Mouse (Mus musculus) lung, postnatal 0 days (tissue): ENCODE measurements around the gene Ccnd1. TPM values are rescaled to one million over a fixed set of nuclear protein-coding genes. Genes with fewer than 3 reads are reported as not detected.

ENCODE experiments used
- ATAC-seq: fragments of 200-750 bp; cut with Nextera tagmentation; 2 replicates; pipeline ENCODE4 v1.8.0; 2017; ENCODE audit warnings: moderate library complexity
- DNase-seq: peaks from one replicate; pipeline ENCODE4 v3.0.0-alpha.2; 2016; ENCODE audit warnings: low spot score
- H3K27ac ChIP-seq: fragments of 300-500 bp; sonication (generic); 2 replicates; pipeline ENCODE4 v1.5.1; 2014; ENCODE audit warnings: antibody characterized with exemption, mild to moderate bottlenecking, low read length, mixed read lengths
- H3K27me3 ChIP-seq: fragments of 300-500 bp; sonication (generic); replicated peaks from 2 replicates; pipeline ENCODE4 v1.6.1; 2014; ENCODE audit warnings: low read length, mixed read lengths; ENCODE audit not compliant: insufficient read depth
- H3K36me3 ChIP-seq: fragments of 300-500 bp; sonication (generic); 2 replicates; pipeline ENCODE4 v1.6.1; 2014; ENCODE audit warnings: low read length, mixed read lengths; ENCODE audit not compliant: insufficient read depth
- H3K4me1 ChIP-seq: fragments of 300-500 bp; sonication (generic); 2 replicates; pipeline ENCODE4 v1.6.1; 2014; ENCODE audit warnings: antibody characterized with exemption, low read depth, low read length, mixed read lengths; ENCODE audit not compliant: insufficient read depth
- H3K4me2 ChIP-seq: fragments of 300-500 bp; sonication (generic); replicated peaks from 2 replicates; pipeline ENCODE4 v1.6.1; 2014; ENCODE audit warnings: low read depth, mild to moderate bottlenecking, low read length, moderate library complexity, mixed read lengths
- H3K4me3 ChIP-seq: fragments of 300-500 bp; sonication (generic); 2 replicates; pipeline ENCODE4 v1.5.1; 2014; ENCODE audit warnings: low read depth, low read length
- H3K9ac ChIP-seq: fragments of 300-500 bp; sonication (generic); replicated peaks from 2 replicates; pipeline ENCODE4 v1.6.1; 2014; ENCODE audit warnings: low read depth, mild to moderate bottlenecking
- H3K9me3 ChIP-seq: fragments of 300-500 bp; sonication (generic); 2 replicates; pipeline ENCODE4 v1.6.1; 2016; ENCODE audit warnings: low read length, mixed read lengths
- CTCF ChIP-seq: IDR thresholded peaks from 2 replicates; pipeline ENCODE4 v1.5.1; 2016; ENCODE audit warnings: antibody characterized with exemption, mild to moderate bottlenecking
- EP300 ChIP-seq: IDR thresholded peaks from 2 replicates; pipeline ENCODE4 v1.6.1; 2016; ENCODE audit warnings: antibody characterized with exemption, mild to moderate bottlenecking, control low read depth
- WGBS: fragments of 180-500 bp; shearing (Covaris S2); extraction: QIAGEN DNeasy Blood & Tissue Kit; methylation state at CpG from one replicate; pipeline ENCODE4 v1.1.7; 2014; 5-methylcytosine and 5-hydroxymethylcytosine counted together
- polyA plus RNA-seq: library from polyadenylated mRNA; unstranded; fragments of >200 nt; fragmentation: Nextera tagmentation; extraction: Ambion mirVana; gene quantifications from 2 replicates; pipeline ENCODE4 v1.2.1, GENCODE M21; 2015

The Ccnd1 gene
- polyA plus RNA-seq, 1 experiment from 2014 or later = 68.4 TPM

- peaks cover 10% of the 10 kb centered on the region for H3K36me3 ChIP-seq
- under 1% methylated on average over 55 of the region's 55 CpGs for WGBS
- DNase-seq = peak; percentile 94
Measured at GRCm38 (mm10) chr7:144914948-144915750, 24.6 kb downstream of the Ccnd1 start, which contains the start of gene LTO1. TSS of gene LTO1 (plus strand) at chr7:144915100.

GRCm38 (mm10) chr7:144914296-144914947, 25.3 kb downstream of the Ccnd1 start:
- Histone ChIP-seq H3K4me2 (peak overlapping the region; percentile 76), H3K27me3 (no peaks in the 10 kb centered on the region), H3K27ac (peak overlapping the region; percentile 16; the same call in 1 of the 2 replicates), H3K4me1 (no peaks in the 10 kb centered on the region; the same call in 1 of the 2 replicates), H3K9me3 (no peaks in the 10 kb centered on the region), H3K4me3 (peak overlapping the region; percentile 64), H3K36me3 (peaks cover 3% of the 10 kb centered on the region), H3K9ac (peak overlapping the region; percentile 72)
- TF ChIP-seq EP300 (peak; percentile 50), CTCF (peak; percentile 47)
- peak; percentile 92 for DNase-seq
- ATAC-seq = peak; percentile 91
- 5% methylated on average over 17 of the region's 17 CpGs for WGBS

More at GRCm38 (mm10) chr7:144914948-144915750, 24.6 kb downstream of the Ccnd1 start, which contains the start of gene LTO1:
- no peaks in the 10 kb centered on the region for H3K9me3 ChIP-seq
- H3K27ac ChIP-seq = peak within 1 kb of the TSS; percentile 16; the same call in 1 of the 2 replicates
- H3K4me3 ChIP-seq = peak within 1 kb of the TSS; percentile 64
- peak; percentile 97 for ATAC-seq
- no peaks in the 10 kb centered on the region; the same call in 1 of the 2 replicates for H3K4me1 ChIP-seq
- H3K4me2 ChIP-seq = peak within 1 kb of the TSS; percentile 76
- H3K27me3 ChIP-seq = no peaks in the 10 kb centered on the region
- TF ChIP-seq CTCF (no peak), EP300 (no peak; the same call in none of the 2 replicates)
- peak within 1 kb of the TSS; percentile 72 for H3K9ac ChIP-seq

- Histone ChIP-seq H3K9me3 (no peaks in the 10 kb centered on the region), H3K27me3 (no peaks in the 10 kb centered on the region), H3K9ac (no peak overlapping the region), H3K4me1 (no peaks in the 10 kb centered on the region; the same call in 1 of the 2 replicates), H3K27ac (no peak overlapping the region), H3K4me2 (no peak overlapping the region), H3K36me3 (no peaks in the 10 kb centered on the region), H3K4me3 (no peak overlapping the region)
- WGBS = 82% methylated on average over 4 of the region's 4 CpGs
- no peak for DNase-seq
- ATAC-seq = no peak
- TF ChIP-seq EP300 (no peak), CTCF (no peak)
Measured at GRCm38 (mm10) chr7:144912897-144913296, 26.8 kb downstream of the Ccnd1 start.

GRCm38 (mm10) chr7:144911121-144911520, 28.6 kb downstream of the Ccnd1 start:
- H3K9ac ChIP-seq = no peak overlapping the region
- no peak for DNase-seq
- no peaks in the 10 kb centered on the region for H3K9me3 ChIP-seq

GRCm38 (mm10) chr7:144908705-144909104, 31.0 kb downstream of the Ccnd1 start:
- ATAC-seq (peak; percentile 26; the same call in 1 of the 2 replicates), DNase-seq (no peak)
- H3K4me1 ChIP-seq = no peaks in the 10 kb centered on the region
- no peak overlapping the region for H3K4me2 ChIP-seq
- H3K27me3 ChIP-seq = no peaks in the 10 kb centered on the region
- WGBS = 19% methylated on average over 7 of the region's 7 CpGs
- TF ChIP-seq EP300 (no peak), CTCF (no peak)
- no peak overlapping the region for H3K9ac ChIP-seq
- no peaks in the 10 kb centered on the region for H3K36me3 ChIP-seq
- H3K9me3 ChIP-seq = no peaks in the 10 kb centered on the region
- H3K4me3 ChIP-seq = no peak overlapping the region
- no peak overlapping the region for H3K27ac ChIP-seq

More at GRCm38 (mm10) chr7:144911121-144911520, 28.6 kb downstream of the Ccnd1 start:
- TF ChIP-seq EP300 (no peak), CTCF (no peak)
- Histone ChIP-seq H3K4me1 (no peaks in the 10 kb centered on the region; the same call in 1 of the 2 replicates), H3K4me2 (no peak overlapping the region), H3K27ac (no peak overlapping the region), H3K36me3 (no peaks in the 10 kb centered on the region), H3K27me3 (no peaks in the 10 kb centered on the region), H3K4me3 (no peak overlapping the region)
- no peak for ATAC-seq
- 87% methylated on average over 1 of the region's 1 CpGs for WGBS

GRCm38 (mm10) chr7:144907793-144908192, 31.9 kb downstream of the Ccnd1 start:
- TF ChIP-seq EP300 (no peak), CTCF (peak; percentile 50)

More at GRCm38 (mm10) chr7:144907793-144908192, 31.9 kb downstream of the Ccnd1 start:
- Histone ChIP-seq H3K36me3 (no peaks in the 10 kb centered on the region), H3K4me1 (no peaks in the 10 kb centered on the region), H3K27ac (no peak overlapping the region), H3K9ac (no peak overlapping the region), H3K9me3 (no peaks in the 10 kb centered on the region), H3K27me3 (no peaks in the 10 kb centered on the region), H3K4me2 (no peak overlapping the region), H3K4me3 (no peak overlapping the region)
- DNase-seq (peak; percentile 52), ATAC-seq (no peak)
- 7% methylated on average over 8 of the region's 8 CpGs for WGBS
